Mouse (Mus musculus): ENCODE data around the gene Sec14l2.

Gene Sec14l2

DNA sequence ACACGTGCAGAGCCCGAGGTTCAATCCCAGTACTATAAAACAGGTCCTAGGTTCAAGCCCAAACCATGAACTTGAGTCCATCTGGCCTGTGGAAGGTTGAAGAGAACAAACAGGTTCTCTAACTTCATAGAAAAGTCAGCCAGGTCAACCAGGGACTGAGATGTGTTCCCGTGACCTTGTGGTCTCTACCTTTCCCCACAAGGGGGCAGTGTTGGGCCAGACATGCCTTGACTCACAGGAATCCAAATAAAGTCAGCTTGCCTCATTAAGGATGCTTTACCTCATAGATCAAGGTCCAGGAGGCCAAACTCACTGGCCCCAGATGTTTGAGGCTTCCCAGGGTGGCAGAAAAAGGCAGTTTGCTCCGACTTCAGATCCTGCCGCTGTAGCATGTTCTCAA is 69.6 kb downstream of the Sec14l2 start:
- peak; percentile 33 for DNase-seq (ENCODE audit: low read depth, low spot score)

DNA sequence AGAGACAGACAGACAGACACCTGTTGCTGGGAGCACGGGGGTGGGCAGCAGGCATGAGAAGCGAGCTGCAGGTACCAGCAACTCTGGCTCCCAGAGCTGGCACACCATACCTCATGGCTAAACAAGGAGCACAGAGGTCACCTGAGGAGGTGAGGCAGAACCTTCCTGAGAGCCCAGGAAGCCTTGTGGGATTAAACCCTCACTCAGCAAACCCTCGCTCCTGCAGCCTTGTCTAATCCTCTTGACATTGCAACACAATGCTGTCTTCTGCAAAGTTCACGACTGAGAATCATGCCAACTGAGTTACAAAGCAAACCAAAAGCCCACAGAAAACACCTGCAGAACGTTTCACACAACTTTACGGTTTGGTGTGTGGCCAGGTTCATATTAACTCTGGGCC is 74.8 kb downstream of the Sec14l2 start:
- no peak for DNase-seq (ENCODE audit: low read depth, low spot score)

DNA sequence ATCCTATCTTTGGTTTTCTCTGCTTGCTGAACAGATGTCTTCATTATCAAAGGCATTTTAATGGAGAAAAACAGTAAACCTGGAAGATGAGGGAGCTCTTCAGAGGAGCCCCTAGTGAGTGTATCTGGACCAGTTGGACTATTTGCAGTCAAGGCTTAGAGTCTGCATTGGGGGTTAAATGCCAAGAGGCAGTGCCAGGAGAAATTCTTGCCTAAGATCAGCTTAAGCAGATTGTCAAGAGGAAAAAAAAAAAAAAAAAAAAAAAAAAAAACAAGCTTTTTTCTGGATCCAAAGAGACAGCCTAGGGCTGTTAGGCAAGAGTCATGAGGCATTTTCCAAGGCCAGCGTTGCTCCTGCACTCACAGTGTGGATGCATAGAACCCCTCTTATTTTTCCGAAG is 75.4 kb downstream of the Sec14l2 start:
- DNase-seq (ENCODE audit: low read depth, low spot score), result no peak

All from skeletal muscle tissue, adult 2 months (tissue).